Mouse (Mus musculus) liver, embryonic 11.5 days (tissue): ENCODE measurements at regions not wholly inside any gene's neighbourhood (a gene's known extent, or its start where the extent isn't known, plus 50 kb on each side); places are given as distances from the start of the nearest gene placed in this dataset.
A peak's percentile ranks its signal among the peaks of the same experiment; 100 is the strongest.

Experiments used
- ATAC-seq: fragments of 200-750 bp; cut with Nextera tagmentation; replicated peaks from 2 replicates; pipeline ENCODE4 v1.8.0; 2017; ENCODE audit warnings: moderate number of reproducible peaks, mild to moderate bottlenecking, moderate TSS enrichment, moderate library complexity; ENCODE audit not compliant: low FRiP score
- DNase-seq: peaks from one replicate; pipeline ENCODE4 v3.0.0-alpha.2; 2017; ENCODE audit warnings: low spot score
- H3K27ac ChIP-seq: fragments of 300-500 bp; sonication (generic); 2 replicates; pipeline ENCODE4 v1.5.1; 2014; ENCODE audit warnings: mild to moderate bottlenecking, low read depth, low read length, control low read depth
- H3K27me3 ChIP-seq: fragments of 300-500 bp; sonication (generic); replicated peaks from 2 replicates; pipeline ENCODE4 v1.6.1; 2014; ENCODE audit warnings: low read length, mixed read lengths; ENCODE audit not compliant: control insufficient read depth, insufficient read depth
- H3K36me3 ChIP-seq: fragments of 300-500 bp; sonication (generic); 2 replicates; pipeline ENCODE4 v1.6.1; 2014; ENCODE audit warnings: mild to moderate bottlenecking, low read length, moderate library complexity, mixed read lengths; ENCODE audit not compliant: control insufficient read depth, insufficient read depth
- H3K4me1 ChIP-seq: fragments of 300-500 bp; sonication (generic); replicated peaks from 2 replicates; pipeline ENCODE4 v1.6.1; 2014; ENCODE audit warnings: low read length, mixed read lengths; ENCODE audit not compliant: control insufficient read depth, insufficient read depth
- H3K4me2 ChIP-seq: fragments of 300-500 bp; sonication (generic); 2 replicates; pipeline ENCODE4 v1.6.1; 2014; ENCODE audit warnings: mild to moderate bottlenecking, control low read depth, moderate library complexity
- H3K4me3 ChIP-seq: fragments of 300-500 bp; sonication (generic); 2 replicates; pipeline ENCODE4 v1.5.1; 2014; ENCODE audit warnings: low read depth, low read length, control low read depth
- H3K9ac ChIP-seq: fragments of 300-500 bp; sonication (generic); 2 replicates; pipeline ENCODE4 v1.6.1; 2014; ENCODE audit warnings: low read depth, low read length, control low read depth
- H3K9me3 ChIP-seq: fragments of 300-500 bp; sonication (generic); 2 replicates; pipeline ENCODE4 v1.6.1; 2016; ENCODE audit warnings: low read length, inconsistent platforms, mixed read lengths; ENCODE audit not compliant: control insufficient read depth
- WGBS: fragments of 180-500 bp; shearing (Covaris S2); extraction: QIAGEN DNeasy Blood & Tissue Kit; methylation state at CpG from one replicate; pipeline ENCODE4 v1.1.7; 2014; 5-methylcytosine and 5-hydroxymethylcytosine counted together

- ATAC-seq, result no peak
- no peaks in the 10 kb centered on the region for H3K36me3 ChIP-seq
- no peaks in the 10 kb centered on the region for H3K4me1 ChIP-seq
- no peak overlapping the region for H3K9ac ChIP-seq
- no peaks in the 10 kb centered on the region for H3K27me3 ChIP-seq
- H3K4me2 ChIP-seq, result no peak overlapping the region
- no peak overlapping the region for H3K4me3 ChIP-seq
- no peak overlapping the region for H3K27ac ChIP-seq
- WGBS, result 43% methylated on average over 2 of the region's 2 CpGs
- DNase-seq, result no peak
- no peaks in the 10 kb centered on the region for H3K9me3 ChIP-seq
These were observed 66.6 kb upstream of the Peli1 start for GRCm38 (mm10) chr11:21024521-21024920.

GRCm38 (mm10) chr11:21027299-21027698 lies 63.8 kb upstream of the Peli1 start:
- Histone ChIP-seq H3K36me3 (no peaks in the 10 kb centered on the region), H3K4me2 (no peak overlapping the region), H3K27ac (no peak overlapping the region), H3K4me1 (no peaks in the 10 kb centered on the region), H3K27me3 (no peaks in the 10 kb centered on the region), H3K9ac (no peak overlapping the region), H3K9me3 (no peaks in the 10 kb centered on the region), H3K4me3 (no peak overlapping the region)
- DNase-seq (no peak), ATAC-seq (no peak)
- WGBS, result 81% methylated on average over 4 of the region's 4 CpGs

- Histone ChIP-seq H3K4me1 (0 out of 2 replicates have a peak, but pooled peaks cover 2% of the 10 kb centered on the region), H3K9ac (no peak overlapping the region), H3K27me3 (no peaks in the 10 kb centered on the region), H3K36me3 (no peaks in the 10 kb centered on the region), H3K27ac (no peak overlapping the region), H3K4me2 (no peak overlapping the region), H3K4me3 (no peak overlapping the region), H3K9me3 (no peaks in the 10 kb centered on the region)
- WGBS, result 90% methylated on average over 6 of the region's 6 CpGs
- no peak for ATAC-seq
- no peak for DNase-seq
These were observed 60.7 kb upstream of the Peli1 start for GRCm38 (mm10) chr11:21030362-21030761.

- Histone ChIP-seq H3K27ac (no peak overlapping the region), H3K36me3 (no peaks in the 10 kb centered on the region)
These were observed 59.3 kb upstream of the Peli1 start for GRCm38 (mm10) chr11:21031816-21032215.

GRCm38 (mm10) chr11:21033234-21033822 lies 57.8 kb upstream of the Peli1 start:
- WGBS, result 84% methylated on average over 14 of the region's 14 CpGs
- DNase-seq, result no peak
- H3K4me1 ChIP-seq, result 0 out of 2 replicates have a peak, but pooled peaks cover 2% of the 10 kb centered on the region
- H3K4me3 ChIP-seq, result no peak overlapping the region
- H3K9ac ChIP-seq, result no peak overlapping the region
- H3K36me3 ChIP-seq, result no peaks in the 10 kb centered on the region
- no peak for ATAC-seq
- H3K27ac ChIP-seq, result no peak overlapping the region
- H3K4me2 ChIP-seq, result no peak overlapping the region
- H3K27me3 ChIP-seq, result no peaks in the 10 kb centered on the region
- no peaks in the 10 kb centered on the region for H3K9me3 ChIP-seq

More at GRCm38 (mm10) chr11:21031816-21032215, 59.3 kb upstream of the Peli1 start:
- Histone ChIP-seq H3K4me1 (0 out of 2 replicates have a peak, but pooled peaks cover 2% of the 10 kb centered on the region), H3K4me3 (no peak overlapping the region), H3K27me3 (no peaks in the 10 kb centered on the region), H3K4me2 (no peak overlapping the region), H3K9ac (no peak overlapping the region), H3K9me3 (no peaks in the 10 kb centered on the region)
- DNase-seq (no peak), ATAC-seq (no peak)
- WGBS, result 65% methylated on average over 2 of the region's 2 CpGs

GRCm38 (mm10) chr11:21033823-21034401 lies 57.2 kb upstream of the Peli1 start:
- Histone ChIP-seq H3K27me3 (no peaks in the 10 kb centered on the region), H3K4me2 (peak overlapping the region; percentile 45), H3K9ac (no peak overlapping the region), H3K4me3 (no peak overlapping the region), H3K27ac (no peak overlapping the region), H3K36me3 (no peaks in the 10 kb centered on the region), H3K4me1 (0 out of 2 replicates have a peak, but pooled peaks cover 2% of the 10 kb centered on the region), H3K9me3 (no peaks in the 10 kb centered on the region)
- WGBS, result 39% methylated on average over 11 of the region's 11 CpGs
- DNase-seq (peak; percentile 30), ATAC-seq (no peak)

GRCm38 (mm10) chr11:21036161-21036916 lies 54.8 kb upstream of the Peli1 start:
- 77% methylated on average over 7 of the region's 7 CpGs for WGBS
- Histone ChIP-seq H3K27me3 (no peaks in the 10 kb centered on the region), H3K4me2 (no peak overlapping the region), H3K36me3 (no peaks in the 10 kb centered on the region), H3K9me3 (no peaks in the 10 kb centered on the region), H3K9ac (no peak overlapping the region), H3K4me3 (no peak overlapping the region), H3K4me1 (0 out of 2 replicates have a peak, but pooled peaks cover 2% of the 10 kb centered on the region), H3K27ac (no peak overlapping the region)
- ATAC-seq (no peak), DNase-seq (no peak)

- 0 out of 2 replicates have a peak, but pooled peaks cover 2% of the 10 kb centered on the region for H3K4me1 ChIP-seq
- no peak overlapping the region for H3K4me3 ChIP-seq
- no peak overlapping the region for H3K27ac ChIP-seq
- 86% methylated on average over 6 of the region's 6 CpGs for WGBS
- no peaks in the 10 kb centered on the region for H3K9me3 ChIP-seq
- H3K4me2 ChIP-seq, result no peak overlapping the region
- no peak for DNase-seq
- ATAC-seq, result no peak
- H3K9ac ChIP-seq, result no peak overlapping the region
- H3K36me3 ChIP-seq, result no peaks in the 10 kb centered on the region
- no peaks in the 10 kb centered on the region for H3K27me3 ChIP-seq
These were observed 53.7 kb upstream of the Peli1 start for GRCm38 (mm10) chr11:21037267-21037906.
